Mouse (Mus musculus) embryonic facial prominence, embryonic 10.5 days (tissue): Measurements from ENCODE around the gene Synpo2l. TPM values are rescaled to one million over a fixed set of nuclear protein-coding genes. Genes with fewer than 3 reads are reported as not detected.

Experiments used
- DNase-seq: peaks from one replicate; pipeline ENCODE4 v3.0.0-alpha.2; 2017; ENCODE audit warnings: low spot score
- H3K27ac ChIP-seq: fragments of 300-500 bp; sonication (generic); replicated peaks from 2 replicates; pipeline ENCODE4 v1.5.1; 2016; ENCODE audit warnings: mild to moderate bottlenecking
- H3K27me3 ChIP-seq: fragments of 300-500 bp; sonication (generic); replicated peaks from 2 replicates; pipeline ENCODE4 v1.6.1; 2016; ENCODE audit warnings: low read depth, mild to moderate bottlenecking; ENCODE audit not compliant: poor library complexity, severe bottlenecking
- H3K36me3 ChIP-seq: fragments of 300-500 bp; sonication (generic); replicated peaks from 2 replicates; pipeline ENCODE4 v1.6.1; 2016; ENCODE audit warnings: mild to moderate bottlenecking, moderate library complexity
- H3K4me1 ChIP-seq: fragments of 300-500 bp; sonication (generic); 2 replicates; pipeline ENCODE4 v1.6.1; 2016
- H3K4me3 ChIP-seq: fragments of 300-500 bp; sonication (generic); 2 replicates; pipeline ENCODE4 v1.5.1; 2016; ENCODE audit warnings: mild to moderate bottlenecking, moderate library complexity
- H3K9me3 ChIP-seq: fragments of 300-500 bp; sonication (generic); 2 replicates; pipeline ENCODE4 v1.6.1; 2016; ENCODE audit warnings: mild to moderate bottlenecking
- WGBS: fragments of 180-500 bp; shearing (Covaris S2); methylation state at CpG from one replicate; pipeline ENCODE4 v1.1.7; 2016; 5-methylcytosine and 5-hydroxymethylcytosine counted together
- polyA plus RNA-seq: library from polyadenylated mRNA; unstranded; fragments of >200 nt; fragmentation: Nextera tagmentation; extraction: Ambion mirVana; gene quantifications from 2 replicates; pipeline ENCODE4 v1.2.1, GENCODE M21; 2016

Synpo2l gene
- polyA plus RNA-seq, 1 experiment from 2014 or later: 0.50 TPM

DNA sequence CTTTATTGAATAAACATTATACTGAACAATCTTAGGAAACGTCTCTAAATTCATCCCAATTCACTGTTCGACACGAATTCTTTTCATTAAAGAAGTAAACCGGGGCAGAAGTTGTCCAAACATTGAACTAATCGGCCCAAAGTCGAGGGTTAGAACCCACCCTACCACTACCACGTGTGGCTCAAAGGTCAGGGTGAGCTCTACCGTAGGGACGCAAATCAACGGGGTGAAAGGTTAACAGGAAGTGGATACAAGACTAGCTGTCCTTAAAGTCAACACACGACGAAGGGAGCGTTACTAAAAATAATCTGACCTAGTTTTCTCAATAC lies 5.5 kb upstream of the Synpo2l start:
- 12% methylated on average over 13 of the region's 13 CpGs for WGBS
- Histone ChIP-seq H3K27ac (peak overlapping the region; percentile 89), H3K36me3 (peaks cover 33% of the 10 kb centered on the region), H3K4me1 (peaks cover 13% of the 10 kb centered on the region), H3K27me3 (peaks cover 14% of the 10 kb centered on the region), H3K9me3 (no peaks in the 10 kb centered on the region), H3K4me3 (peak overlapping the region; percentile 82)
- DNase-seq: peak; percentile 49

DNA sequence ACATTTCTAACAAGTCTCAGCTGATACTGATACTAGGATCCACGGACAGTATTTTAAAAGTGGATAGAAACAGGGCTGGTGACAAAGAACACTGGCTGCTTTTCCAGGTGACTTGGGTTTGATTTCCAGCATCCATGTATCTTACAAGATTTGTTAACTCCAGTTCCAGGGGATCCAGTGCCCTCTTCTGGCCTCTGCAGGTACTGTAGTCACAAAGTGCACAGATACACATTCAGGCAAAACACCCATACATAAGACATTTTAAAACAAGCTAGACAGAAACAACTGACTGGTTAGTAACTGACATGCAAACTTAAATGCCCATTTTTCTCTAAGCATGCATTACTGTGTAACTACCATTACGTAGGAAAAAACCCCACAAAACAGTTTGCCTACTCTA lies 4.8 kb upstream of the Synpo2l start:
- Histone ChIP-seq H3K4me3 (peak overlapping the region; percentile 82), H3K27me3 (peaks cover 20% of the 10 kb centered on the region), H3K4me1 (peaks cover 13% of the 10 kb centered on the region), H3K9me3 (no peaks in the 10 kb centered on the region), H3K36me3 (peaks cover 26% of the 10 kb centered on the region), H3K27ac (0 out of 2 replicates have a peak overlapping the region, but pooled peaks have one; percentile 89)
- WGBS: 89% methylated on average over 2 of the region's 2 CpGs
- peak; percentile 45 for DNase-seq

GRCm38 (mm10) chr14:20667469-20667868 lies 685 bp downstream of the Synpo2l start:
- Histone ChIP-seq H3K36me3 (no peaks in the 10 kb centered on the region), H3K4me1 (peaks cover 6% of the 10 kb centered on the region), H3K4me3 (no peak overlapping the region), H3K9me3 (no peaks in the 10 kb centered on the region), H3K27me3 (peaks cover 62% of the 10 kb centered on the region), H3K27ac (no peak overlapping the region)
- 77% methylated on average over 1 of the region's 1 CpGs for WGBS
- DNase-seq: no peak

- H3K36me3 ChIP-seq: no peaks in the 10 kb centered on the region
- no peak for DNase-seq
- WGBS: 65% methylated on average over 3 of the region's 3 CpGs
- H3K4me3 ChIP-seq: 0 out of 2 replicates have a peak overlapping the region, but pooled peaks have one; percentile 26
- no peaks in the 10 kb centered on the region for H3K9me3 ChIP-seq
- peaks cover 28% of the 10 kb centered on the region for H3K4me1 ChIP-seq
- H3K27ac ChIP-seq: peak overlapping the region; percentile 44
- peaks cover 64% of the 10 kb centered on the region for H3K27me3 ChIP-seq
These were observed 3.7 kb downstream of the Synpo2l start for GRCm38 (mm10) chr14:20664436-20664835.

DNA sequence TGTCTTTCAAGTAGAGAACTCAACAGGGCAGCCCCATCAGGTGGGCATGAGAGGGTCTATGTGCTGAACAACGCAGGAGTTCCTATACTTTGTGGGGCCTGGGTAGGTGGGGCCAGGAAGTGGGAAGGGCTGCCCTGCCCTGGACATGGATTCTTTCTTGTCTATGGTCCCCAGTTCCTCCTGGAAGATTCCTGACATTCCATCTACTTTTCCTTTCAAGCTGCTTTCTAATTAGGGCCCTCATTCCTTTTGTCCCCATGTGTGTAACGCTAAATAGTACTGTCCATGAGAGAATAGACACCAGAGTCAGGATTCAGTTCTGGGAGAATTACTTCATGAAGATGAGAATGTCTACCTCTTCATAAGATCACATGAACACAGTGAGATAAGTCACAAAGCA lies 4.6 kb downstream of the Synpo2l start:
- no peak overlapping the region for H3K27ac ChIP-seq
- H3K4me1 ChIP-seq: peaks cover 28% of the 10 kb centered on the region
- H3K4me3 ChIP-seq: no peak overlapping the region
- H3K9me3 ChIP-seq: no peaks in the 10 kb centered on the region
- DNase-seq: no peak
- H3K27me3 ChIP-seq: peaks cover 56% of the 10 kb centered on the region
- 62% methylated on average over 2 of the region's 2 CpGs for WGBS
- H3K36me3 ChIP-seq: no peaks in the 10 kb centered on the region

DNA sequence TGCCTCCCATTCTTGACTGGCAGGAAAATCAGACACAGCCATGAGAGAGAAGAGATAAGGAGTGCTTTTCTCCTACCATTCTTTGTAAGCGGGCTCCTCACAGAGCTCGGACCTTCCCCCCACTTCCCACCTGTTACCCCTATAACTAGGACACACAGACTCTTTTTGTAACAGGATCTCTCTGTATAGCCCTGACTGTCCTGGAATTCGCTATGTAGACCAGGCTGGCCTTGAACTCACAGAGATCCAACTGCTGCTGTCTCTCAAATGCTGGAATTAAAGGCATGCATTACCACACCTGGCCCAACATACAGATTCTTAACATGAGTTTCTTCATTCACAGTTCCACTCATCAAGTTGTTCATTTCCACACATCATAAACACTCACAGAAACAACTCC lies 5.4 kb downstream of the Synpo2l start:
- Histone ChIP-seq H3K27me3 (peaks cover 48% of the 10 kb centered on the region), H3K36me3 (no peaks in the 10 kb centered on the region), H3K9me3 (no peaks in the 10 kb centered on the region), H3K27ac (no peak overlapping the region), H3K4me1 (peaks cover 28% of the 10 kb centered on the region), H3K4me3 (no peak overlapping the region)
- WGBS: 84% methylated on average over 3 of the region's 3 CpGs
- DNase-seq: no peak

GRCm38 (mm10) chr14:20661661-20662331 lies 6.4 kb downstream of the Synpo2l start:
- Histone ChIP-seq H3K36me3 (no peaks in the 10 kb centered on the region), H3K27me3 (peaks cover 43% of the 10 kb centered on the region), H3K4me3 (peak overlapping the region; percentile 74), H3K4me1 (peaks cover 28% of the 10 kb centered on the region), H3K27ac (peak overlapping the region; percentile 84), H3K9me3 (no peaks in the 10 kb centered on the region)
- WGBS: 8% methylated on average over 19 of the region's 19 CpGs
- DNase-seq: peak; percentile 44

- Histone ChIP-seq H3K27me3 (peaks cover 35% of the 10 kb centered on the region), H3K27ac (peak overlapping the region; percentile 84), H3K9me3 (no peaks in the 10 kb centered on the region), H3K36me3 (no peaks in the 10 kb centered on the region), H3K4me1 (peaks cover 33% of the 10 kb centered on the region), H3K4me3 (peak overlapping the region; percentile 74)
- DNase-seq: peak; percentile 93
- WGBS: 2% methylated on average over 52 of the region's 52 CpGs
These were observed 7.1 kb downstream of the Synpo2l start for GRCm38 (mm10) chr14:20660827-20661660.

DNA sequence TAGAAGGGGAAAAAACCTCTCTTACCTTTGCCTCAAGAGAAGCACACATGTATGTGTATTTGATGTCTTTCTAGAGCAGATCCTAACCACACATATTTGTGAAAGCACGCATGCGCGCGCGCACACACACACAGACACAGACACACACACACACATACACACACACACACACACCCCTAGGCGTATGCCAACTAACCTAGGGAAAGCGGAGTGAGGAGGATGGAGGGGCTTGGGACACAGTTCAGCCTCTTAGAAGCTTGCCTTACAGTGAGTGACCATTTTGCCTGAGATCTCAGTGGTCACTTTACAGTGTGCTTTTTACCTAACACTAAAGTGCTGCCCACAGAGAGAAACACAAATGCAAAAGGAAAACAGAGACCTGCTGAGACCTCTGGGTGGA lies 8.5 kb downstream of the Synpo2l start:
- Histone ChIP-seq H3K9me3 (no peaks in the 10 kb centered on the region), H3K27ac (no peak overlapping the region), H3K4me3 (no peak overlapping the region), H3K4me1 (peaks cover 39% of the 10 kb centered on the region), H3K27me3 (peaks cover 30% of the 10 kb centered on the region), H3K36me3 (no peaks in the 10 kb centered on the region)
- WGBS: 93% methylated on average over 7 of the region's 7 CpGs
- no peak for DNase-seq

- no peaks in the 10 kb centered on the region for H3K9me3 ChIP-seq
- no peak for DNase-seq
- H3K27me3 ChIP-seq: peaks cover 23% of the 10 kb centered on the region
- no peaks in the 10 kb centered on the region for H3K36me3 ChIP-seq
- H3K27ac ChIP-seq: no peak overlapping the region
- 89% methylated on average over 6 of the region's 6 CpGs for WGBS
- H3K4me3 ChIP-seq: no peak overlapping the region
- H3K4me1 ChIP-seq: peaks cover 34% of the 10 kb centered on the region
These were observed 9.3 kb downstream of the Synpo2l start for GRCm38 (mm10) chr14:20658902-20659301.

DNA sequence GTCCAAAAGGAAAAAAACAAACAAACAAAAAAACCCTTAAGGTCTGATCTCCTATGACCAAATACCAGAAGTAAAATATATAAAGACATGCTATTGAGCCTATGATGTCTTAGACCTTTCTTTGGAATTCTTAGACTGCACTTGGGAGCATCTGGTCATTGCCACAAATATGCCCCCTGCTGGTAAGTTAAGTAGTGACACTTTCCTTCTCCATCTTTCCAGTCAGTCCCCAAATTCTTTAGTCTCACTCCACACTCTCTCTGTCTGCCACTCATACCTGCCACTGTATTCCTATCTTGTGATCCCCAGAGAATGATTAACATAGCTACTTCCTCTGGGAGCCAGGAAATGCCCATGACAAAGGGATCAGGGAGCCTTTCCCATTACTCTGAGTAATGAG lies 9.8 kb downstream of the Synpo2l start:
- no peak overlapping the region for H3K4me3 ChIP-seq
- peaks cover 17% of the 10 kb centered on the region for H3K27me3 ChIP-seq
- H3K36me3 ChIP-seq: no peaks in the 10 kb centered on the region
- peaks cover 34% of the 10 kb centered on the region for H3K4me1 ChIP-seq
- H3K27ac ChIP-seq: no peak overlapping the region
- H3K9me3 ChIP-seq: no peaks in the 10 kb centered on the region
- peak; percentile 19 for DNase-seq

DNA sequence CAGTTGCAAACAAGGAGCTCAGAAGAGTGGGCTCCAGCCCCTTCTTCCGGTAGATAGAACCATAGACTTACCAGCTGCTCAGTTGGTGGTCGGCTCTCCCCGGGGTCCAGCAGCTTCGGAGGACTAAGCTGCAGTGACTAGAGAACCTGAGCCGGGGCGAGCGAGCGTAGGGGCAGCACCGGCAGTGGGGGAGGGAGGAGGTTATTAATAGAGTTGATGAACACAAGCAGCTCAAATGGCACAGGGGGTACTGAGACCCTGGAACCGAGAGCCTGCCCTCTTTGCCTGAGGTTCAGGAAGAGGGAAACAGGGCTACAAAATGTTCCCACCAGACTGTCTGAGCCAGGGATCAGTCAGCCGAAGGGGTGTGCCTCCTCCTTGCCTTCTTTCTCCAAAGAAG lies 11.8 kb downstream of the Synpo2l start, which contains the start of gene Myoz1:
Myoz1 (minus strand) TSS at position 180 of the 400 bp plus-strand sequence.
- H3K9me3 ChIP-seq: no peaks in the 10 kb centered on the region
- no peak within 1 kb of the TSS for H3K27ac ChIP-seq
- 36% methylated on average over 11 of the region's 11 CpGs for WGBS
- no peaks in the 10 kb centered on the region for H3K27me3 ChIP-seq
- peaks cover 22% of the 10 kb centered on the region for H3K4me1 ChIP-seq
- H3K4me3 ChIP-seq: peak within 1 kb of the TSS; percentile 21; the same call in 1 of the 2 replicates
- DNase-seq: peak; percentile 24
- no peaks in the 10 kb centered on the region for H3K36me3 ChIP-seq

GRCm38 (mm10) chr14:20655731-20656130 lies 12.4 kb downstream of the Synpo2l start:
- Histone ChIP-seq H3K27me3 (no peaks in the 10 kb centered on the region), H3K4me1 (peaks cover 17% of the 10 kb centered on the region), H3K9me3 (no peaks in the 10 kb centered on the region), H3K27ac (no peak overlapping the region), H3K4me3 (no peak overlapping the region), H3K36me3 (no peaks in the 10 kb centered on the region)
- DNase-seq: no peak
- WGBS: 64% methylated on average over 9 of the region's 9 CpGs
